Mouse (Mus musculus): ENCODE data around the gene Tmc6. TPM values are rescaled to one million over a fixed set of nuclear protein-coding genes. Genes with fewer than 3 reads are reported as not detected.

Tmc6 gene
- polyA plus RNA-seq, 1 experiment from 2014 or later, result 9.5 TPM

DNA sequence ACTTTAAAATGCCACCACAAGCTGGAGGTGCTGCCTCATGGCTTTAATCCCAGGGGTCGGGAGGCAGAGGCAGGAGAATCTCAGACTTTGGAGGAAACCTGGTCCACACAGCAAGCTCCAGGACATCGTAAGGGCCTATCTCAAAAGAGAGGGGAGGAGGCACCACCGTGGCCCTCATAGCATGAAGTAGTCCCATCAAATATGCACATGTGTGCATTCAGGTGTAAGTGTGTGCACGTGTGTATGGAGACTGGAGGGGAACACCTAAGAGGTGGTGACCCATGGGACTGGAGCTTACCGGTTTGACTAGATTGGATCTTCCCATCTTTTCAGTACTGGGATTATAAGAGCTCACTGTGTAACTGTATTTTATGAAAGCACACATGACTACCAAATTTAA, 53.8 kb downstream of the Tmc6 start:
- Histone ChIP-seq H3K36me3 (ENCODE audit: control insufficient read depth, insufficient read depth, low read length) (no peaks in the 10 kb centered on the region), H3K9ac (ENCODE audit: low read depth, low read length) (no peak overlapping the region), H3K9me3 (ENCODE audit: control insufficient read depth, low read length) (no peaks in the 10 kb centered on the region), H3K27ac (ENCODE audit: low read depth, low read length) (no peak overlapping the region), H3K4me2 (replicated peaks; ENCODE audit: low read depth, low read length) (no peak overlapping the region), H3K4me3 (ENCODE audit: low read depth, low read length) (no peak overlapping the region), H3K4me1 (replicated peaks; ENCODE audit: control insufficient read depth, insufficient read depth, low read length) (no peaks in the 10 kb centered on the region), H3K27me3 (ENCODE audit: control insufficient read depth, insufficient read depth, low read length) (no peaks in the 10 kb centered on the region)
- no peak for DNase-seq (ENCODE audit: low spot score)
- 89% methylated on average over 5 of the region's 5 CpGs for WGBS
- no peak for ATAC-seq (ENCODE audit: low FRiP score)

DNA sequence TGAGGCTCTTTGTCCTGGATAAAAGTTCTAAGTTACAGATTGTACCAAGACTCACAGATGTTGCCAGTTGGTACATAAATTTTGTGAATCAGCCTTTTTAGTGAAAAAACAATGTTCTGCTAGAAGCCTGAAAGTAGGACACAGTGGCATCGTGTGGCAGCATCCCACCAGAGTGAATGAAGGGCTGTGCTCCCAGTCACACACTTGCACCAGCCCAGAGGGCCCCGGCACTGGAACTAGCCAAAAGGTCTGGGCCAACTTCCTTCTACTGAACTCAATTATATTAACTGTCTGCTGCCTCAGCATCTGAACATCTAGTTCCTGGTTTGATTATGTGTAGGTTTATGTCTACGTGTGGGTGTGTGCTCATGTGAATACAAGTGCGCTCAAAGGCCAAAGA, 55.0 kb downstream of the Tmc6 start:
- Histone ChIP-seq H3K36me3 (ENCODE audit: control insufficient read depth, insufficient read depth, low read length) (peaks cover 3% of the 10 kb centered on the region; the same call in 1 of the 2 replicates), H3K9me3 (ENCODE audit: control insufficient read depth, low read length) (no peaks in the 10 kb centered on the region), H3K4me1 (replicated peaks; ENCODE audit: control insufficient read depth, insufficient read depth, low read length) (no peaks in the 10 kb centered on the region), H3K4me3 (ENCODE audit: low read depth, low read length) (no peak overlapping the region), H3K27ac (ENCODE audit: low read depth, low read length) (no peak overlapping the region), H3K9ac (ENCODE audit: low read depth, low read length) (no peak overlapping the region), H3K27me3 (ENCODE audit: control insufficient read depth, insufficient read depth, low read length) (no peaks in the 10 kb centered on the region), H3K4me2 (replicated peaks; ENCODE audit: low read depth, low read length) (no peak overlapping the region)
- no peak for ATAC-seq (ENCODE audit: low FRiP score)
- no peak for DNase-seq (ENCODE audit: low spot score)
- 96% methylated on average over 4 of the region's 4 CpGs for WGBS

DNA sequence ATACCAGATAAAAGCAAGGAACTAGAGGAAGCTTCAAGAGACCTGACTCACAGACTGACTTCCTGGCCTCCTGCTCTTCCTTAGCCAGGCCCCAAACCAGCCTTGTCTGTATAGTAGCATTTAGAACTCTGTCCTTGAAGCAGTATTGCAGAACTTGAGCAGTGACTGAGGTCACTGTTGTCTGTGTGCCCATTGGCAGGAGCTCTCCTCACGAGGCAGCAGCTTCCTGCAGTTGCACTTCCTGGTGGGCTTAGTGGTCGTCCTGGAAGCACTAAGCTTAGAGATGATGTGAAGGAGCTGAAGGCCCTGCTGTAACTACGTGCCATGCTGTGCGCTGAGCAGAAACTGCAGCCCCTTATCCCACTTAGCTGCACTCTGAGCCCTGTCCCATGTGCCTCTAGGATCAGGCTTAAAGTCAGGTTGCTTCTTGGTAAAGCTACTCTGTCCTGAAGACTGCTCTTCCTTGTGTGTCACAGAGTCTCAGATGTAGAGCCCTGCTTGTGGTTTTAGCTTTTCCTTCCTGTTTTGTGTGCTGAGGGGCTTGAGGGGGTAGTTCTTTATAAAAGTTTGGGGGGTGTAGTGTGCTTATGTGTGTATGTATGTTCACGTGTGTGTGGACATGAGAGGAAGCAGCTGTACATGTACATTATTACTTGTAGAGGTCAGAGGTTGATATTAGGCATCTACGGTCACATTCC, 57.2 kb downstream of the Tmc6 start:
- Histone ChIP-seq H3K9me3 (ENCODE audit: control insufficient read depth, low read length) (no peaks in the 10 kb centered on the region), H3K36me3 (ENCODE audit: control insufficient read depth, insufficient read depth, low read length) (peaks cover 10% of the 10 kb centered on the region), H3K4me3 (ENCODE audit: low read depth, low read length) (no peak overlapping the region), H3K9ac (ENCODE audit: low read depth, low read length) (no peak overlapping the region; the same call in 1 of the 2 replicates), H3K27ac (ENCODE audit: low read depth, low read length) (no peak overlapping the region), H3K4me1 (replicated peaks; ENCODE audit: control insufficient read depth, insufficient read depth, low read length) (no peaks in the 10 kb centered on the region), H3K27me3 (ENCODE audit: control insufficient read depth, insufficient read depth, low read length) (no peaks in the 10 kb centered on the region), H3K4me2 (replicated peaks; ENCODE audit: low read depth, low read length) (no peak overlapping the region)
- WGBS, result 88% methylated on average over 6 of the region's 6 CpGs
- ATAC-seq (ENCODE audit: low FRiP score) (no peak), DNase-seq (ENCODE audit: low spot score) (no peak)

DNA sequence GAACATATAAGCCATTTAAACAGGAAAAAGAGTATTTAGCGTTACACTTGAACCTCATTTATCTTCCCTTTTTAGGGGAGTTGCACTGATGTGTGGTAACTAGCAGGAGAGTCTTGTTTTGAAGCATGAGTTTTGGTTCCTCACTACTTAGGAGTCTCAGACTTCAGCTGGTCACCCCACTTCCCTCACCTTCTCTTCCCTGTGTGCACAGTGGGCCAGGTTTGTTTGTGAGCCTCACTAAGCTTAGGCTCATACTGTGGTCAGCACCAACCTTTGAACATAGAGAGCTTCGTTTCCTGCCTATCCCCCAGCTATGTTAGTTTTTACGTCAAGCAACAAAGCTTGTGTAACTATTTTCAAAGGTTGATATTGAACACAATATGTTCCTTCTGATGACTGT, 63.2 kb downstream of the Tmc6 start:
- no peak overlapping the region for H3K9ac ChIP-seq (ENCODE audit: low read depth, low read length)
- no peak overlapping the region for H3K4me2 ChIP-seq (replicated peaks; ENCODE audit: low read depth, low read length)
- DNase-seq (ENCODE audit: low spot score), result no peak
- H3K27ac ChIP-seq (ENCODE audit: low read depth, low read length), result no peak overlapping the region
- no peaks in the 10 kb centered on the region for H3K4me1 ChIP-seq (replicated peaks; ENCODE audit: control insufficient read depth, insufficient read depth, low read length)
- H3K4me3 ChIP-seq (ENCODE audit: low read depth, low read length), result no peak overlapping the region
- WGBS, result 96% methylated on average over 3 of the region's 3 CpGs
- H3K36me3 ChIP-seq (ENCODE audit: control insufficient read depth, insufficient read depth, low read length), result peaks cover 14% of the 10 kb centered on the region
- no peak for ATAC-seq (ENCODE audit: low FRiP score)
- H3K9me3 ChIP-seq (ENCODE audit: control insufficient read depth, low read length), result no peaks in the 10 kb centered on the region
- no peaks in the 10 kb centered on the region for H3K27me3 ChIP-seq (ENCODE audit: control insufficient read depth, insufficient read depth, low read length)

Other genes starting within 250 kb of the Tmc6 start
- gene Tnrc6c, start 127.9 kb downstream of the Tmc6 start, polyA plus RNA-seq (2014; fragmentation: Nextera tagmentation; extraction: Ambion mirVana), result 17.0 and 20.6 TPM in 2 replicates
- 0.86 and 0.93 TPM in 2 replicates for gene Tmc8, start 122 bp downstream of the Tmc6 start, polyA plus RNA-seq (2014; fragmentation: Nextera tagmentation; extraction: Ambion mirVana)
- gene 6030468B19Rik, start 15.5 kb upstream of the Tmc6 start, polyA plus RNA-seq (2014; fragmentation: Nextera tagmentation; extraction: Ambion mirVana), result 1.5 TPM in 1 of 2 replicates, not detected in the other
- 0.83 and 1.2 TPM in 2 replicates for gene Gm20708, start 27.5 kb upstream of the Tmc6 start, polyA plus RNA-seq (2014; fragmentation: Nextera tagmentation; extraction: Ambion mirVana)
- gene Syngr2, start 27.5 kb upstream of the Tmc6 start, polyA plus RNA-seq (2014; fragmentation: Nextera tagmentation; extraction: Ambion mirVana), result 28.0 and 33.7 TPM in 2 replicates
- 3.4 and 3.5 TPM in 2 replicates for gene Afmid, start 43.7 kb upstream of the Tmc6 start, polyA plus RNA-seq (2014; fragmentation: Nextera tagmentation; extraction: Ambion mirVana)
- gene Tk1, start 43.9 kb upstream of the Tmc6 start, polyA plus RNA-seq (2014; fragmentation: Nextera tagmentation; extraction: Ambion mirVana), result 73.3 and 84.3 TPM in 2 replicates
- gene Birc5, start 67.1 kb upstream of the Tmc6 start, polyA plus RNA-seq (2014; fragmentation: Nextera tagmentation; extraction: Ambion mirVana), result 296 and 301 TPM in 2 replicates
- not detected in 2 replicates for gene Tmem235, start 78.6 kb upstream of the Tmc6 start, polyA plus RNA-seq (2014; fragmentation: Nextera tagmentation; extraction: Ambion mirVana)
- gene Tha1, start 91.3 kb upstream of the Tmc6 start, polyA plus RNA-seq (2014; fragmentation: Nextera tagmentation; extraction: Ambion mirVana), result 1.4 and 1.7 TPM in 2 replicates
- 3.4 and 5.6 TPM in 2 replicates for gene Socs3, start 187.8 kb upstream of the Tmc6 start, polyA plus RNA-seq (2014; fragmentation: Nextera tagmentation; extraction: Ambion mirVana)
- 38.6 and 39.1 TPM in 2 replicates for gene Pgs1, start 204.1 kb upstream of the Tmc6 start, polyA plus RNA-seq (2014; fragmentation: Nextera tagmentation; extraction: Ambion mirVana)

Data from hindbrain, embryonic 11.5 days (tissue).